Mouse (Mus musculus): ENCODE measurements around the gene Ythdf2.

Ythdf2 gene

DNA sequence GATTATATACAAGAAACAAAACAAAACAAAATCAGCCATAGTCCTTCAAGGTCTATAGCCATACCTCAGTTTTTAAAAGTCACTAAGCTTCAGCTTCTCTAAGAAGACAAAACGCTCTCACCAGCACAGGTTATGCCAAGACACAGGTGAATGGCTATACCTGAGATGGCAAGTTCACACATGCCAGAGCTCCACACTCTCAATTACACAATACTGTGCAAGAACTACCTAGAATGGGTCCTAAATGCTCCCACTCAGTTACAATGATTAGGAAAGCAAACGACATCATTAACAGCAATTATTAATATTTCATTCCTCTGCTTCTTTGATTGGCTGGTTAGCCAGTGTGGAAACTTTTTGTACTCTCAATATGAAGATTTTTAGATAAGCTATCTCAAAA, 2.8 kb downstream of the Ythdf2 start:
- DNase-seq (ENCODE audit: low spot score) = no peak

DNA sequence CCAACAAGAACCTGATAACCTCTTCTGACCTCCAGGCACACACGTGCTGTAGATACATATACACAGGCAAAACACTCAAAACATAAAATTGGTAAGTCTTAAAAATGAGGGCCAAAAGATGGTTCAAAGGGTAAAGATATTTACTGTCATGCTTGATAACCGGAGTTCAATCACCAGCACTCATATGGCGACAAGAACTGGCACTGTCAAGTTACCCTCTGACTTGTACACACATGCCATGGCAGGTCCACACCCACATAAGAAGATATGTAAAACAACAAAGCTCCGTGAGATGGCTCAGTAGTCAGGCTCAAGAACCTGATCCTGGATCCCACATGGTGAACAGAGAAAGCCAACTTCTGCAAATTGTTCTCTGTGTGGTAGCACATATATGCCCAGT, 4.8 kb downstream of the Ythdf2 start:
- DNase-seq (ENCODE audit: low spot score) = no peak

DNA sequence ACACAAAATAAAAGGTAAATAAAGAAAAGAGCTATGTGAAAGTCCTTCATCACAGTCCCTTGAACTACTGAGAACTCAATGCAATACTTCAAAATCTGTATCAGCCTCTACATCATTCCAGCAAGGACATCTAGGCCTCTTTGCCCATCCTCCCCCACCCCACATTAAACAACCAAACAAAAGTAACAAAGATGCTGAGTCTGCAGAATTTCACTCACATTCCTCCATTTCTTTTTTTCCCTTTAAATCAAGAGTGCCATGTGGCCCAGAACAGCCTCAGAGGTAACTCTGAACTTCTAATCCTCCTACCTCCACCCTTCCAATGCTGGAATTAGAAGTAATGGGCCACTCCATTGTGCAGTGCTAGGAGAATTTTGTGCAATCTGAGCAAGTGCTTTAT, 13.3 kb downstream of the Ythdf2 start:
- DNase-seq (ENCODE audit: low spot score) = no peak

DNA sequence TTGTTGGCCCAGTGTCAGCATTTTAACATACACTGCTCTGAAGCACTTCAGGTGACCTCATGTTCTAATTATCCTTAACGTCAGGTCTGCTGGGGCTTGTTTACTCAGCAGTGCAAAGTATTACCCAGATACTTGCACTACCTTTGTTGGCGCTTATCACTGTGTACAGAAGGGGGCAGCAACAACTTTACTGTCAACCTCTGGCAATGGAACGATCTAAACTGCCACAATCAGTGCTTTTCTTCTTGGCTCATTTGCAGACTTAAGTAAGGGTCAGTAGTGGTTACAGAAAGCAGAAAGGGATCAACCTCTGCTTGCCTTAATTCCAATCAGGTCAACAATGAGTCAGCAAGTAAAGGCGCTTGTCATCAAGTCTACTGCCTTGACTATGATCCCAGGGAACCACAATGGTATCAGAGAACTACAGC, 13.8 kb downstream of the Ythdf2 start:
- DNase-seq (ENCODE audit: low spot score) = no peak

DNA sequence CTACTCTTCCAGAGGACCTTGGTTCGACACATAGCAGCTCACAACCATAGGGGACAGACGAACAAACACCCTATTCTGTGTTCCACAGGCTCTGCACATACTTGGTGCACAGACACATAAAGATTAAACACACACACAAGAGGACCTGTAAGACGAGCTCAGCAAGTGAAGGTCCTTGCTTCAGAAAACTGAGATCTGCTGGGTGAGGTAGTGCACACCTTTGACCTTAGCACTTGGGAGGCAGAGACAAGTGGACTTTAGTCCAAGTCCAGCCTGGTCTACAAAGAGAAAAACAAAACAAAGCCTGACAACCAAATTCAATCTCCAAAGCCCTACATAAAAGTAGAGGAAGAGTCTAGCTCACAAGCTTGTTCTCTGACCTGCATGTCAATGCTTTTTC, 17.1 kb downstream of the Ythdf2 start:
- no peak for DNase-seq (ENCODE audit: low spot score)

DNA sequence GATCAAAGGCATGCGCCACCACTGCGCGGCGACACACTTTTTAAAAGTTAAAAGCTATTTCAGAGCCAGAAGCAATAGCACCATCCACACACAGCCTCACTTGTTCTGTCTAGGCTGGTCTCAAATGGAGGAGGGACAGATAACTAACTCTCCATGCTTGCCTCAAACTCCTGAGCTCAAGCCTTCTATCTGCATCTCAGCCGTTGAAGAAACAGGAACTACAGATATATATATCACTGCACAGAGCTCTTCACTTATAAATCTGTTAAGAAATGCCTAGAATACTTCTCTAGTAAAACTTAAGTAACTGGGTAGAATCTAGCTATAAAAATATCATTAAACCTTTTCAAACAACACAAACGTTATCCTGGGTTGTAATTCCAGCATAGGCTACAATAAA, 17.7 kb downstream of the Ythdf2 start:
- DNase-seq (ENCODE audit: low spot score) = no peak

DNA sequence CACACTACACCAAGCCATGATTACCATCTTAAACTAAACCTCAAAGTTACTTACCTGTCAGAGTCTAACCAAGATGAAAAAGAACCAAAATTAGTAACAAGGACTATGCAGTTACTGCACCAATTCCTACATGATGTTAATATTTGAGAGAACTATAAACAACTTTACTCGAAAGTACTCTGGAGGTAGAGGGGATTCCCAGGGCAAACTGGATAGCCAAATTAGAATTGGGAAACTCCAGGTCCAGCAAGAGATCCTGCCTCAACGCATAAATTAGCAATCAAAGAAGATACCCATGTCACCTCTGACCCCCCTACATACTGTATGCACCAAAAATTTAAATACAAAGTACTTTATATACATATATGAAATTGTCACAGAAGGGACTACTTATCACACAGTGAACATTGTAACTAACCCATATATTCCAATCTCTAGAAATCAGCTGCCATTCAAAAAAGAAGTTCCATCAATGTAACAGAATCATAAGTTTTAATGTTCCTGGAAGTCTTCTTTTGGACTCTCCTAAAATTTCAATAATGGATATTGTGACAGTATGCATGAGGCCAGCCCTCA, 24.2 kb downstream of the Ythdf2 start:
- DNase-seq (ENCODE audit: low spot score) = no peak

DNA sequence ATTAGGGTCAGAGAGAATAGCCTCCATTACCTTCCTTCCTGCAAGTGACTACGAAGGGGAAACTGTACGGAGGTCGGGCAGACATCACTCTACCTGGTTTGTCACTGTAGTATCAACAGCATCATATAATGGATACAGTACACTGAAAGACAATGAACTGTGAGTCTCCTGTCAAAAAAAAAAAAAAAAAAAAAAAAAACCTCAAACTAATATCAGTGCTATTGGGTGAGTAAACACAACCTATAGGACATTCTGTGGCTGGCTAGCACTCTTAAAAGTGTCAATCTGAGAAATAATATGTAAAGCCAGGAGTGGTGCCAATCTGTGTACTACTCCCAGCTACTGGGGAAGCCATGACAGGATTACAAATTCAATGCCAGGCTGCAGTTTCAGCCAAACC, 28.9 kb downstream of the Ythdf2 start:
- DNase-seq (ENCODE audit: low spot score) = no peak

DNA sequence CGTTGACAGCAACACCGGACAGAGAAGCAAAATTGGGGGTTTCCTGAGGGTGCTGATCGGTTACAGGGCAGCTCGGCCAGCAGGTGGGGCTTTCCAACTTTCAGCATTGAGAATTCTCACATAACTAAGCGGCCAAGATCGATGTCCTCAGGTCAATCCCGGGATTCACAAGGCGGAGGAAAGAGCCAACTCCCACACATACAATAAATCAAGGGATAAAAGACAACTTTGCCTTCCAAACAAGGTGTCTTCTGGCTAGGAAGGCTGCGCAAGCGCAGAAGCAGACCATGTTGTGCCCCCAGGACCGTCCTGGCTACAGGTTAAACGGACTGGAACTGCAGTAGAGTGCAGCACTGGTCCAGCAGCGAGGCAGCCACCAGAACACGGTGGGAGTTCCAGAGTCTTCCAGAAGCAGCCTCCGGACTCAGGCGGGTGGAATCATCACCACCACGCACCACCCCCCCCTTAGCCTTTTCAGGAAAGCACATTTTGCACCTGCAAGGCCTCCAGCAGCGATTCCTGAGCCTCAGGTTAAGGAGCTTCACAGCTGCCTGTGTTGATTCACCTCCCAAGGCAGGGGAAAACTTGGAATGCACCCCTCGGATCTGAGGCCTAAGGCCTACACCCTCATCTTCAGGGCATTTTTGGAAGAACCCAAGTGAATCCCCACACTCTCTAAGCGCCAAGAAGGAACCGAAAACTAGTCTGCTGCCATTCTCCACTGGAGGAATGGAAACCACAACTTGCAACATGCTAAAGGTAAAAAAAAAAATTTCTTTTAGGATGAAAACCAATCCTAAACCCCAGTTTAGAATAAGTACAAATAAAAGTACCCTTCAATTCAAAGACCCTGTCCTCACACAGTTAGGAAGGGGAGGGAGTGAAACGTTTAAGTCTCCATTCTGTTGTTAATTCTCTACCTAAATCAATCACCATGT, 30.1 kb downstream of the Ythdf2 start:
- DNase-seq (ENCODE audit: low spot score) = no peak

DNA sequence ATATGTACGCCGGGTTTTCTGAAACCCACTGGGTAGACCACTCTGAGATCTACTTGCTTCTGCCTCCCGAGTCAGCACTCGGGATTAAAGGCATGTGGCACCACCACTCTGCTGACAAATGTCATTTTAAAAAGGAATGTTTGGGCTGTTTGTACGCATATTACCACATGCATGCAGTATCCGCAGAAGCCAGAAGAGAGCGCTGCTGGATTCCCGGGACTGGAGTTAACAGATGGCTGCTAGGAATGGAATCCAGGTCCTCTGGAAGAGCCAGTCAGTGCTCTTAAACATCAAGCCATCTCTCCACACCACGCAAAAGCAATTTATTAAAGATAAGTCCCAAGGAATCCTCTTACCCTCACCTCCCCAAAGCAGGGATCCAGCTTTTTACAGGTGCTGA, 31.4 kb downstream of the Ythdf2 start:
- DNase-seq (ENCODE audit: low spot score) = no peak

- no peak for DNase-seq (ENCODE audit: low spot score)
Measured at GRCm38 (mm10) chr4:132178630-132179059, 33.5 kb downstream of the Ythdf2 start.

- DNase-seq (ENCODE audit: low spot score) = no peak
Measured at GRCm38 (mm10) chr4:132176474-132176873, 35.6 kb downstream of the Ythdf2 start.

DNA sequence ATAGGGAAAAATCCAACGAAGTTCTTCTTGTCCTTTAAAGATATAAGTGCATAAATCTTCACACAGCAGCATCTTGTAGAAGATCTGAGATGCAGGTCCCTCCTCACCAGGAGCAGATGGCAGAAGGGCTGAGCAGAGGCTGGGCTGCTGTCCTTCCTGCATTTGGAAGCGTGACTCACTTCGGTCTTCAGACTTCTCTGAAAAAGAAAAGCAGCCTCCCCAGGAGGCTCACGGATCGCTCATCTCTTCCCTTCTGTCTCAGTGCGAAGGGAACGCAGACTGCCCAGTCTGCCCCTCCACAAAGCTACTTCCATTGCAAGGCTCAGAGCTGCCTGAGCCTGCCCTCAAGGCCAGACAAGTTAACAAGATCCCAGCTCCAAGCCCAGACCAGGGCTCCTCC, 41.2 kb downstream of the Ythdf2 start:
- no peak for DNase-seq (ENCODE audit: low spot score)

DNA sequence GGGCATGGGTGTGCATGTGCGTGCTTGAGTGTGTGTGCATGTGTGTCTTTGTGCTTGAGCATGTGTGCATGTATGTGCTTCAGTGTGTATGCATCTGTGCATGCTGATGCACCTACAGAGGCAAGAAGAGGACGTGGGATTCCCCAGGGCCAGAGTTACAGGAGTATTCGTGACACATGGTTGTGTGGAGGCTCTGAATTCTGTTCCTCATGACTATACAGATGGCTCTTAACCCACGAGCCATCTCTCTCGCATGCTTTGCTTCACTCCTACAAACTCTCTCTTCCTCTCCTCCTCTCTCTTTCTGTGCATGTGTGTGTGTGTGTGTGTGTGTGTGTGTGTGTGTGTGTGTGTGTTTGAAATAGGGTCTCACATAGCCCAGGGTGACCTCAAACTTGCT, 42.3 kb downstream of the Ythdf2 start:
- DNase-seq (ENCODE audit: low spot score) = no peak

- DNase-seq (ENCODE audit: low spot score) = no peak
Measured at GRCm38 (mm10) chr4:132169271-132169670, 42.8 kb downstream of the Ythdf2 start.

GRCm38 (mm10) chr4:132167436-132167835, 44.7 kb downstream of the Ythdf2 start:
- no peak for DNase-seq (ENCODE audit: low spot score)

DNA sequence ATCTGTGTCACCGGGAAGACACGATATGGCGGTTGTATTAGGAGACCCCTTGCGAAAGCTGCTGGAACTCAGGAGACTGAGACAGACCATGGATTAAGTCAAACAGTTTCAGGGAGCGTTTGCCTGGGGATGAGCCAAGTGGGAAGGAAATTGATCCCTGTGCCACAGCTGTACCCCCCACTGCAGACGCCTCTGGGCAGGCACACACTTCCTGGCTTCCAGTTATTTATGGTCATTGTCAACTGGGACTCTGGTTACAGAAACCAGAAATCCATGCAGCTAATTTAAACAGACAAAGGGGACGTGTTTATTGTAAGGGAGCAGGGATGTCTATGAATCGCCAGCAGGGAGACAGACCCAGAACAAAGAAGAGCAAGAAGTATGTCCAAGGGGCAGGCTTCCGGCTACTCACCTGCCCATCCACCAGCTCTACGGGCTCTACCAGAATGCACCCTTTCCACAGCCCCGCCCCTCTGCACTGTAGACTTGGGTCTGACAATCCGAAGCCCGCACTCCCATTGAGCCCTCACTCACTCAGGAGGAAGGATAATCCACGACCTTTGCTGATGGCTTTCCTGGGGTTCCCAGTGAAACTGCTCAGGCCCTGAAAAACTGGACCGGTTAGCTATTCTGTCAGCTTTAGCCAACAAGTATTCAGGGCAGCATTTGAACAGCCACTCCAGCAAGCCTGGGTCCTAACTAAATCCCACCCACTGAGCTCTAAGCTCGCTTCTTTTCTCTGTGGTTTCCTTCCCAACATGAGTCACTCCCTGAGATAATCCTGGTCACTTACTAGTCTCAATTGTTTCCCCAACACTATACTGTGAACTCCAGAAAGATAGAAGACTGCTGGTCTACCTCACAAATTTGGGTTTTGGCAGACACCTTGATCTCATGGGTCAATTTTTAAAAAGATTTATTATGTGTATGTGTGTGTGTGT, 45.5 kb downstream of the Ythdf2 start:
- DNase-seq (ENCODE audit: low spot score) = no peak

DNA sequence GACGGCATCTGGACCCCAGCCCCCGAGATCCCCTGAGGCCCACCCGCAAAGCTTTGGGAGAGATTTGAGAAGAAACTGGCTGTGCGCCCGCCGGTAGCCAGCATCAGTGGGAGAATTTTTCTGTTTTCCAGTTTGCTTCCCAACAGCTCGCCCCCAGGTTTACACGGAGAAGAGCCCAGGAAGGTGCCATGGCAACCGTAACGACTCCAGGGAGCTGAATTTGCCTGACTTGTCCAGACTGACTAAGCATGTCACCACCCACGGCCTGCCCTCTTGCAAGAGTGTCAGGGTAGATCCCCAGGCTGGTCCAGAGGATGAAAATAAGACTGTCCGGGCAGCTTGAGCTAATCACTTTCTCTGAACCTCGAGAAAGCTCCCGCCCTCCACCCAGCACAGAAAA, 46.4 kb downstream of the Ythdf2 start:
- DNase-seq (ENCODE audit: low spot score) = no peak

DNA sequence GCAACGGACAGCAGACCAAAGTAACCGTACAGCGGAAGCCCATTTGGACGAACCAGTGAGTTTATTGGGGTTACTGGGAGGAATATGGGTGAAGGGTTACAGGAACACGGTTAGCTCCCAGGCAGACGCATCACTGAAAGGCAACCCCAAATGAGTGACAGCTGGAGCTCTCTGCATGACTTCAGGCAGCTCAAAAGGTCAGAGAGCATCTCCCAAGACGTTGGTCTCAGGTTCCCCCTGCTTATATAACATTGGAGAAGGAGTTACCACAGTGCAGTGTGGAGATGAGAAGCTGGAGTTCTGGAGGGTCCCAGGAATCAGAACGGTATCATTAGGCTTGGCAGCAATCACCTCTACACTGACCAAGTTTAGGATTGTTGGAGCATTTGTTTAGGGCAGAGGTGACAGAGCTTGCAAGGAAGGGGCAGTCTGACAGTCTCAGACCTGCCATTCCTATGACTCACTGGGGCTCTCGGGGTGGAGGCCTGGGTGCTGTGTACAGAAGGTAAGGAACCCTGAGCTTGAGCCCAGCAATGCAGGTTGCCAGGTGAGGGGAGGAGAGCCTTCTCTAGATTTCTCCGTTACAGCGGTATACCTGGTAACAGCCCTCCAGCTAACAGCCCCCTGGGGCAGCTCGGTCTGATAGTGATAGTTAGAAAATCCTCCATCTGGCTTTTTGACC, 55.0 kb downstream of the Ythdf2 start:
- no peak for DNase-seq (ENCODE audit: low spot score)

DNA sequence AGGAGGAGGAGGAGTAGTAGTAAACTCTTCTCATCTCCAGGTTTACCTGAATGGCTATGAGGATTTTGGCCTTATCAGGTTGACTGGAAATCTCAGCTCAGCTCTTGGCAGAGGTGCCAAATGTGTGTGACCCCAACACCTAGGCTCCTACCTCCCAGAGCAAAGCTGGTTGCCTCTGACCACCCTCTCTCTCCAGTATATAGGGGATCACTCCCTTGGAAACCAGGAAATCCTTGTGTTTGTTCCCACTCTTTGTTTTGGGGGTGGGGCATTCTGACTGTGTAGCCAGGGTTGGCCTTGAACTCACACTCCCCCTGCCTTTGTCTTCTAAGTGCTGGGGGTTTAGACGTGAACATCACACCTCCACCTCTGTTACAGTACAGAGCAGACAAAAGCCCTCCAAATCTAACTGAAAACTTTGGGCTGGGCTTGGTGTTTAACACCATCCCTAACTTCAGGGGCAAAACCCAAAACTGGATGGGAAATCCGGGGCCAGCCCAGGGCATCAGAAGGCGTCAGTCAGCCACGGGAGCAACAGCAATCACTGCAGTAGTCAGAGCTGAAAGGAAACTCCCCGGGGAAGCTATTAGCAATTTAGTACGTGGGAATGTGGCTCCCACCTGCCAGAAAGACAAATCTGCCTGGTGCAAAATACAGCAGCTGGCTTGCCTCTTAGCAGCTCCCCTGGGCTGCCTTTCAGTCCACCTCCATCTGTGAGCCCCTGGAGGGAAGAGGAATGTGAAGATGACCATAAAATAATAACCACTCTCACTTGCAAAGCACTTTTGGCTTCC, 57.0 kb downstream of the Ythdf2 start:
- no peak for DNase-seq (ENCODE audit: low spot score)

DNA sequence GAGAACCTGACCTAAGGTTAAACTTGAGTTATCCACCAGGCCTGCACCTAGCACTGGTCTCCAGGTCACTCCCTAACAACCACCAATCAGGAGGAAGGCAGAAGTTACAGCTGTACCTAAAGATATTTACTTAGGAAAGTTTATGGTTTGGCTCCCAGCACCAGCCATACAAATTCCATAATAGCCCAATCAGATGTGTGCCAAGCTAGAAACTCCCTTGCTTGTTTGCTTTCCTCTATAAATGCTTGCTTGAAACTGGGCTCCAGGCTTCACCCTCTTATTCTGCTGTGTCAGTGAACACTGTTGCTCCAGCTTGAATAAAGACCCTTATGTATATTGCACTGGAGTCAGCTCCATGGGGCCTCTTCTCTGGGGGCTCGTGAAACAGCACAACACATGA, 60.4 kb downstream of the Ythdf2 start:
- no peak for DNase-seq (ENCODE audit: low spot score)

Measured in ovary, adult 18-20 months (tissue).